Mouse (Mus musculus) forebrain, embryonic 16.5 days (tissue): Measurements from ENCODE around the gene Cfap100. TPM values are rescaled to one million over a fixed set of nuclear protein-coding genes. Genes with fewer than 3 reads are reported as not detected.

ENCODE experiments used
- ATAC-seq: fragments of 200-750 bp; cut with Nextera tagmentation; 2 replicates; pipeline ENCODE4 v1.8.0; 2017; ENCODE audit warnings: mild to moderate bottlenecking, moderate library complexity
- H3K27ac ChIP-seq: fragments of 300-500 bp; sonication (generic); 2 replicates; pipeline ENCODE4 v1.5.1; 2014; ENCODE audit warnings: low read length, control low read depth
- H3K27me3 ChIP-seq: fragments of 300-500 bp; sonication (generic); replicated peaks from 2 replicates; pipeline ENCODE4 v1.6.1; 2014; ENCODE audit warnings: low read length; ENCODE audit not compliant: control insufficient read depth, insufficient read depth
- H3K36me3 ChIP-seq: fragments of 300-500 bp; sonication (generic); 2 replicates; pipeline ENCODE4 v1.6.1; 2014; ENCODE audit not compliant: control insufficient read depth, insufficient read depth
- H3K4me1 ChIP-seq: fragments of 300-500 bp; sonication (generic); replicated peaks from 2 replicates; pipeline ENCODE4 v1.6.1; 2014; ENCODE audit warnings: low read length; ENCODE audit not compliant: control insufficient read depth, insufficient read depth
- H3K4me2 ChIP-seq: fragments of 300-500 bp; sonication (generic); 2 replicates; pipeline ENCODE4 v1.6.1; 2014; ENCODE audit warnings: mild to moderate bottlenecking, low read length, control low read depth
- H3K4me3 ChIP-seq: fragments of 300-500 bp; sonication (generic); replicated peaks from 2 replicates; pipeline ENCODE4 v1.5.1; 2014; ENCODE audit warnings: mild to moderate bottlenecking, low read length, control low read depth
- H3K9ac ChIP-seq: fragments of 300-500 bp; sonication (generic); replicated peaks from 2 replicates; pipeline ENCODE4 v1.6.1; 2014; ENCODE audit warnings: low read depth, low read length, control low read depth
- H3K9me3 ChIP-seq: fragments of 300-500 bp; sonication (generic); 2 replicates; pipeline ENCODE4 v1.6.1; 2016; ENCODE audit warnings: low read length; ENCODE audit not compliant: control insufficient read depth
- WGBS: fragments of 180-500 bp; shearing (Covaris S2); extraction: QIAGEN DNeasy Blood & Tissue Kit; methylation state at CpG from one replicate; pipeline ENCODE4 v1.1.7; 2014; 5-methylcytosine and 5-hydroxymethylcytosine counted together
- polyA plus RNA-seq: library from polyadenylated mRNA; unstranded; fragments of >200 nt; fragmentation: Nextera tagmentation; extraction: Ambion mirVana; gene quantifications from 2 replicates; pipeline ENCODE4 v1.2.1, GENCODE M21; 2015

The Cfap100 gene
- polyA plus RNA-seq, 1 experiment from 2014 or later = 5.4 TPM

DNA sequence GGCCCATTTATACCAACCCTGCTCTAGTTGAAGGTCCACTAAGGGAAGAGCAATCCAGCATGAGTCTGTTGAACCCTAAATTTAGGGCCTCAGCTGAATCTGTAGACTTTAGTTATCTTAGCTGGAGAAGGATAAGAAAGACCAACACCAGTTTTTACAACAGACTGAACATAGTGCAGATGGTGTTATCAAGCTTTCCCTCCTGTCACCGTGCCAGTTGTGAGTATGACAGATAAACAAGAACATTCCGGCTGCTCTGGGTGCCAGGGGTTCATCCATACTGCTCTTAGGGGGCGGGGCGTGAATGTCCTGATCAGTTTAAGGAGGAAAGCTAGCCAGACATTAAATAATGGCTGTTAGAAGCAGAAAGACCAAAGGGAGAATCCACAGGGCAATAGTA, 54.0 kb downstream of the Cfap100 start:
- ATAC-seq = no peak
- WGBS = 83% methylated on average over 4 of the region's 4 CpGs
- Histone ChIP-seq H3K4me1 (peaks cover 22% of the 10 kb centered on the region), H3K4me3 (no peak overlapping the region), H3K27ac (no peak overlapping the region), H3K4me2 (no peak overlapping the region), H3K9ac (no peak overlapping the region), H3K9me3 (no peaks in the 10 kb centered on the region), H3K36me3 (peaks cover 26% of the 10 kb centered on the region), H3K27me3 (no peaks in the 10 kb centered on the region)

- peak; percentile 75 for ATAC-seq
- Histone ChIP-seq H3K4me2 (peak overlapping the region; percentile 97), H3K4me3 (peak overlapping the region; percentile 93), H3K27ac (peak overlapping the region; percentile 86), H3K4me1 (peaks cover 22% of the 10 kb centered on the region), H3K9me3 (no peaks in the 10 kb centered on the region), H3K36me3 (peaks cover 8% of the 10 kb centered on the region), H3K9ac (peak overlapping the region; percentile 86), H3K27me3 (no peaks in the 10 kb centered on the region)
- under 1% methylated on average over 75 of the region's 98 CpGs for WGBS
Observed at GRCm38 (mm10) chr6:90369725-90370553, 58.7 kb downstream of the Cfap100 start.

GRCm38 (mm10) chr6:90368976-90369724, 59.4 kb downstream of the Cfap100 start, which contains the start of gene Zxdc:
Gene Zxdc, plus strand, starts transcription at chr6:90369492.
- Histone ChIP-seq H3K9ac (peak within 1 kb of the TSS; percentile 86), H3K36me3 (peaks cover 5% of the 10 kb centered on the region), H3K9me3 (no peaks in the 10 kb centered on the region), H3K27me3 (no peaks in the 10 kb centered on the region), H3K4me2 (peak within 1 kb of the TSS; percentile 97), H3K27ac (peak within 1 kb of the TSS; percentile 86), H3K4me3 (peak within 1 kb of the TSS; percentile 93), H3K4me1 (peaks cover 22% of the 10 kb centered on the region)
- 7% methylated on average over 41 of the region's 41 CpGs for WGBS
- peak; percentile 99 for ATAC-seq

GRCm38 (mm10) chr6:90363301-90363700, 65.3 kb downstream of the Cfap100 start:
- Histone ChIP-seq H3K27me3 (no peaks in the 10 kb centered on the region), H3K9me3 (no peaks in the 10 kb centered on the region), H3K4me3 (no peak overlapping the region), H3K27ac (no peak overlapping the region), H3K9ac (no peak overlapping the region), H3K36me3 (no peaks in the 10 kb centered on the region), H3K4me1 (peaks cover 8% of the 10 kb centered on the region), H3K4me2 (no peak overlapping the region)
- 85% methylated on average over 5 of the region's 5 CpGs for WGBS
- ATAC-seq = no peak

DNA sequence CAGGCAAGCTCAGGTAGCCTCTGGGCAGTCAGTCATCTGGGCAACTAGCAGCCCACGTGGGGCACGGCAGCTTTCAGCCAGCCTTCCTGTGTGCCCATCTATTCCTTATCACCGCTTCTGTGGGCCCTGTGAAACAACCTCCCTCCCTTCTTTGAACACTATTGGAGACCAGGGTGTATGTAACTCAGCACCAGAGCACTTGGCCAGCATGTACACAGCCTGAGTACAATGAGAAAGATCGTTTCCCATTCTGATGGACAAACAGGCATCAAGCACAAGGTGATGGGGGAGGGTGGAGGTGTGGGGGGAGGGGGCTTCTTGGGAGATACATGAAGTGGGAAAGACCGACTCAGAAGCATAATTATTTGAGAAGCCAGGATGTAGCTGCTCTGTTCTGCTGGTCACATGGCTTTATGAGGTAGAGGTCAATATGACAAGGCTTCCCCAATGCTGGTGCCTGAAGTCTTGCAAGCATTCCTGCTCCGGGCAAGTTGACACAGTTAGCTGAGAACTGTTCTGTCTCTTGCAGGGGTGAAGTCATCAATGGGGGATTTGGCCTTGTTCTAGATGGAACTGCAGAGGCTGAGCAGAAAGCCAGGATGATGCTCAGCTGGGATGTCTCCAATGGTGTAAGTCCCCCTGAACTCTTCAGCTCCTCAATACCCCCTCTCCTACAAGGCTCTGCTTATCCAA, 67.5 kb downstream of the Cfap100 start:
- H3K4me1 ChIP-seq = peaks cover 8% of the 10 kb centered on the region
- no peaks in the 10 kb centered on the region for H3K9me3 ChIP-seq
- H3K4me3 ChIP-seq = no peak overlapping the region
- 92% methylated on average over 6 of the region's 6 CpGs for WGBS
- no peak overlapping the region for H3K27ac ChIP-seq
- no peak overlapping the region for H3K9ac ChIP-seq
- H3K27me3 ChIP-seq = no peaks in the 10 kb centered on the region
- H3K4me2 ChIP-seq = no peak overlapping the region
- ATAC-seq = no peak
- H3K36me3 ChIP-seq = no peaks in the 10 kb centered on the region

GRCm38 (mm10) chr6:90360024-90360781, 68.4 kb downstream of the Cfap100 start:
- Histone ChIP-seq H3K36me3 (no peaks in the 10 kb centered on the region), H3K9me3 (no peaks in the 10 kb centered on the region), H3K27me3 (no peaks in the 10 kb centered on the region), H3K4me3 (no peak overlapping the region), H3K4me2 (no peak overlapping the region), H3K9ac (no peak overlapping the region), H3K4me1 (peaks cover 8% of the 10 kb centered on the region), H3K27ac (no peak overlapping the region)
- peak; percentile 59 for ATAC-seq
- WGBS = 32% methylated on average over 7 of the region's 7 CpGs

DNA sequence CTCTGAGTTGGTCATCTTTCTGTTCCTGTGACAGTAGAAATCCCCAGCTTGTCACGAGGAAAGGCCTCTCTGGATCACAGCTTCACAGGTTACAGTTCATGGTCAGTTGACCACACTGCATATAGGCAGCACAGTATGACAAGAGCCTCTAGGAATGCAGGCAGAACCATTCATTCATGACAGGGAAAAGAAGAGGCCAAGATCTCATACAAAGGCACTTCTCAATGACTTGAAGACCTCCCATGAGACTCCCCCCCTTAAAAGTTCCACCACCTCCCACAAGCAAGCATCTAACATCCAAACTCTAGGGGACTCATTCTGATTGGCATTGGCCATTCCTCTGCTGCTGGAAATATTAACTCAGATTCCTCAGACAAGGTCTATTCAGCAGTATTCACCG, 69.2 kb downstream of the Cfap100 start:
- H3K4me2 ChIP-seq = no peak overlapping the region
- H3K4me1 ChIP-seq = peaks cover 8% of the 10 kb centered on the region
- no peak overlapping the region for H3K27ac ChIP-seq
- no peaks in the 10 kb centered on the region for H3K27me3 ChIP-seq
- no peaks in the 10 kb centered on the region for H3K36me3 ChIP-seq
- WGBS = 49% methylated on average over 2 of the region's 2 CpGs
- no peak overlapping the region for H3K9ac ChIP-seq
- ATAC-seq = no peak
- no peaks in the 10 kb centered on the region for H3K9me3 ChIP-seq
- no peak overlapping the region for H3K4me3 ChIP-seq

DNA sequence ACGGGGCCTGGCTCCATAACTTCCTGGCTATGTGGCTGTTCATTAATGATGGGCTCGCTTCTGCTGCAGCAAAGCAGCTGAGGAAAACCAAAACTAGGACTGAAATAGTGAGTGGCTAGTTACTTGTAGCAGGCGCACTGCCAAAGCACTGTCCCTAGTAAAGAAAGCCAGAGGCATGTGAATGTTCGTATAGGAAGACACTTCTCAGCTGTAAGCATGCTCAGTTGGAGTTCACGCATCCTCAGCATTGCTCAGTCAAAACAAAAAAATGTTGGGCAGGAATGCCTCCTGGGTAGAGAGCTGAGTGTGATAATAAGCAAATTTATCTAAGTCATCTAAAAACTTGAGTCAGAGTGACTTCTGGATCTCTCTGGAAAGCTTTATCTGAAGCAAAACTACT, 70.5 kb downstream of the Cfap100 start:
- Histone ChIP-seq H3K36me3 (no peaks in the 10 kb centered on the region), H3K27me3 (no peaks in the 10 kb centered on the region), H3K9ac (no peak overlapping the region), H3K27ac (no peak overlapping the region), H3K4me1 (peaks cover 8% of the 10 kb centered on the region), H3K4me3 (no peak overlapping the region), H3K9me3 (no peaks in the 10 kb centered on the region), H3K4me2 (no peak overlapping the region)
- no peak for ATAC-seq
- WGBS = 70% methylated on average over 5 of the region's 5 CpGs
